Mouse (Mus musculus): ENCODE measurements around the gene Stambpl1.

DNA sequence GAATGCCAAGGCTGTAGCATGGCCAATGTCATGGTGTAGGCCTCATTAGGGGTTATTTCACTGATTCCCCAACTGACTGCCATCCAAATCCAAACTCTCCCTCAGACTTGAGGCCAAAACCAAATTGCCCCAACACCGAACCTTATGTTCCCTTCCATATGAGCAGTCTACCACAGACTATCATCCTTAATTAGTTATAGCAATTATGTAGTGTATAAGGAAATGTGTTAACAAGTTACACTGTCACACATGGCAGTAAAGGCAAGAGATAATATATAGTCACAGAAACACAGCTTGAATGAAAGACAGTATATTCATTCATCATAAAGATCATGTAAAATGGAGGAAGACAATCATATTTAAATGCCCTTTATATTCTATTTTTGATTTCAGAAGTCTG, 81.0 kb downstream of the Stambpl1 start:
- TF ChIP-seq GATA1 (IDR thresholded peaks at IDR 0.05; ENCODE audit: borderline replicate concordance, low read length) (no peak), FLI1 (IDR thresholded peaks at IDR 0.05; ENCODE audit: low read length) (no peak)
